Mouse (Mus musculus) R1 (cell line): ENCODE data around the gene Rrp36.
A peak's percentile ranks its signal among the peaks of the same experiment; 100 is the strongest.

Source experiments
- DNase-seq: peaks from one replicate; pipeline ENCODE4 v3.0.0-alpha.2; 2018; ENCODE audit warnings: low read depth, low spot score

Gene Rrp36

GRCm38 (mm10) chr17:46685913-46686312 is 11.8 kb upstream of the Rrp36 start:
- DNase-seq = no peak

GRCm38 (mm10) chr17:46682654-46683389 is 8.7 kb upstream of the Rrp36 start:
- DNase-seq = peak; percentile 92

GRCm38 (mm10) chr17:46681466-46682118 is 7.4 kb upstream of the Rrp36 start:
- no peak for DNase-seq

DNA sequence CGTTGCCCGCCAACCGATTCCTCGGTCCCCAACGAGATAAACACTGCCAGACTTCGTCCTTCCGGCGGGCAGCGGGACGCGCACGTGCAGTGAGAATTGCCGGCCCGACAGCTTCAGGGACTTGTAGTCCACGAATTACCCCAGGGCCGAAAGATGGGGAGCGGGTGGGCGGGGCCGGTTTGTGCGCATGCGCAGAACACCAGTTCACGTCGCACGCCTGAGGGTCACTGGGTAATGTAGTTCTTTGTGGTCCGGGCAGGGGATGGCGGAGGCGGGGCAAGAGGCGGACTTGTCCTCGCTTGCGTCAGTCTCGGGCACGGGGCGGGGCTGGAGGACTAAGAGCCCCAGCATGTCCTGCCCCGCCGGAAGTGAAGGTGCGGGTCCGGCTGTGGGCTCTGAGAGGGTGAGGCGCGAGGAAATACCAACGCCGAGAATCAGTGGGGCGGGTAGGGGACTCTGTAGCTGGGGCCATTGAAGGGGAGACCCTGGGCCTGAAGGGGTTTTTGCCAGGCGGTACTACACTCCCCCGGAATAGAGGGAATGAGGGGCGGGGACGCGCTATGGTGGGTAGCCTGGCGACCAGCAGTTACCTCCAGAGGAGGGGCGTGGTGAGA is 6.7 kb upstream of the Rrp36 start, which contains the start of gene Klhdc3:
Klhdc3 (minus strand) TSS at position 155 of the 614 bp plus-strand sequence.
- peak; percentile 100 for DNase-seq

DNA sequence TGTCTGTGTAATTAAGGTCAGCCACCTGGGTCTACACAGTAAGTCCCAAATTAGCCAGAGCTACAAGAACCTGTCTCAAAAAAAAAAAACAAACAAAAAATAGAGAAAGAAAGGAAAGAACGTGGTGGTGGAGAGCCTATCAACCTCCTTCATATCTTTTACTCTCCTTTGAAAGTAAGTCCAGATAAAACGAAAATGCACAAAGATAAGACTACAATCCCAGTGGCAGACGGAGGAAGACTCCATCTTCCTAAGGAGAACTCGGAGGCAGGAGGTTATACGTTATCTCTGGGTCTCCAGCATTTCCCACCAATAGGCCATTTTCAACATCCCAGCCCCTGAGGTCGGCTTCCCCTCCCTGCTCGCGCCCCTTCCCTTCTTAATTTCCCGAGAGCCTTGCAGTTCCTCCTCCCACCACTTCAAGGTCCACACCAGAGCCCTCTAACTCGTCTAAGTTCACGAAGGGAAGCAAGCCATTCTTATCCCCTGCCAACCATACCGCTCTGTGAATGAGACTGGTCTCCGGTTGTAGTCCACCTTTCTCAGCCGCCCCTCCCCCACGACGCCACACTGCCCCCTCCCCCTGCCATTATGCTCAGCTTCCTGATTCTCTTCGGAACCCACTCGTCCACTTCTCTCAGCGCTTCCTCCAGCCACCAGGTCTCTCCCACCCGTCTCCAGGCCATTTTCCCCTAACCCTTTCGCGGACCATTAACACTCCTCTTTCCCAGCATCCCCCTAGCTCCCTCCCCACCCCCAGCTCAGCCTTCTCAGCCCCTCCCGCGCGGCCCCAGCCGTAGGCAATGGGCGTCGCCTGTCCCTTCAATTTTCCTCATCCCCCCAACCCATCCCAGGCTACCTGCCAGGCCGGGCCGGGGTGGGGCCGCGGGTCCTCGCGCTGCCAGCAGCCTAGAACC is 5.9 kb upstream of the Rrp36 start:
- no peak for DNase-seq

DNA sequence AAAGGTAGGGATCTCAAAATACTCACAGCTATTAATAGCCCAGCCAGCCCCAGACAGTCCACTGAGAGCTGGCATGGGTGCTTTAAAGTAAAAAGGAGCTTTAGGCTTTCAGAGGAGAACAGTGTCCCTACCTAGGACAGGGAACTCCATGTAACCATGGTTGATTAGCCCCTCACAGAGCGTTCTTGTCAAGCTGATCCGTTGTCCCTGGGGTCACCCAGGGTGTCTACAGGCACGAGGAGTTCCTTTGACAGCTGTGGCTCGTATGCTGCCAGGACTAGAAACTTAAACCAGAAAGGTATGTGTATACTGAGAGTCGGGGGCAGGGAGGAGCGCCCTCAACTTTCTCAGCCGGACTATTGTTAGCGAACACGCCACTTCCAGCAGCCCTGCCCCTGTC is 4.8 kb upstream of the Rrp36 start:
- no peak for DNase-seq

GRCm38 (mm10) chr17:46678416-46678815 is 4.3 kb upstream of the Rrp36 start, which contains the start of gene Mea1:
Gene Mea1 (plus strand): TSS chr17:46678793.
- no peak for DNase-seq

- peak; percentile 89 for DNase-seq
Measured at GRCm38 (mm10) chr17:46674530-46675283, 555 bp upstream of the Rrp36 start.

- no peak for DNase-seq
Measured at GRCm38 (mm10) chr17:46669911-46670310, 4.2 kb downstream of the Rrp36 start.

DNA sequence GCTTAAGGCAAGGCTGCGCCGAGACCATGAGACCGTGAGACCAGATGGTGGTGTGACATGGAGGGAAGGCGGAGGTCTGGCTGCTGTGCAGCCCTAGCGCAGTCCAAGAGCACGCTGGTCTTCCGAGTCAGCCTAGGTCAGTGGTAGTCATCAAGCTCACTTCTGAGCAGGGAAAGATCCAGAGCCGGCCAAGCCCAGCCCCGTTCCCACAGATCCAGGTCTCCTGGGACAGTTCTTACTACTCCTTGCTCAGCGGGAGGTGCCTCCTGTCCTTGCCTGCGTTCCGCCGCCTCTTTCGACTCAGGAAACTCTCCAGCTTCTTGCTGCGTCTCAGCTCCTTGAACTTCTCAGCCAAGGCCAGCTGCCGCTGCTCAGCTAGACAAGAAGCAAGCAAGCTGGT is 6.4 kb downstream of the Rrp36 start:
- peak; percentile 65 for DNase-seq

GRCm38 (mm10) chr17:46662730-46663129 is 11.4 kb downstream of the Rrp36 start:
- no peak for DNase-seq

DNA sequence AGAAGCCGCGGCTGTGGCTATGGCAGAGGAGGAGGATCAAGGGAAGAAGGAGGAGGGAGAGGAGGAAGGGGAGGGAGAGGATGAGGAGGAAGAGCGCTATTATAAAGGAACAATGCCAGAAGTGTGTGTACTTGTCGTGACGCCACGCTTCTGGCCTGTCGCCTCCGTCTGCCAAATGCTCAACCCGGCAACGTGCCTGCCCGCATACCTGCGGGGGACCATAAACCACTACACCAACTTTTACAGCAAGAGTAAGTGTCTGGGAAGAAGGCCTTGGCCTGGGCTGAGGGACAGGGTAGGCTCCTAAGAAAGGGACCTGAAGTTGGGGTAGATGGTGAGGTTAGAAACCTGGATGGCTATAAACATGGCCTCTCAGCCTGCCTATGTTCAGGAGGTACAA is 12.2 kb downstream of the Rrp36 start:
- no peak for DNase-seq

DNA sequence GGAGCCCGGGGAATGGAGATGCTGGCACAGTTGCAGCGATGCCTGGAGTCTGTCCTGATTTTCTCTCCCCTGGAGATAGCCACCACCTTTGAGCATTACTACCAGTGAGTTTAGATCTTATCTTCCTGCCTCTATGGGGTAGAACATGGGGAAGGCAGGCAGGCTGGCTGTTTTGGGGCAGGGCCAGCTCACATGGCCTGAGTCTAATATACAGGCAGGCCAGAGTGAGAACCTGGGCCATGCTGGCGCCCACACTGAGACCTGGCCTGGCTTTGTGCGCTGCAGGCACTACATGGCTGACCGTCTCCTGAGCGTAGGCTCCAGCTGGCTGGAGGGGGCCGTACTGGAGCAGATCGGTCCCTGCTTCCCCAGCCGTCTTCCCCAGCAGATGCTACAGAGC is 12.8 kb downstream of the Rrp36 start:
- DNase-seq = no peak

- DNase-seq = no peak
Measured at GRCm38 (mm10) chr17:46656054-46656453, 18.1 kb downstream of the Rrp36 start.

GRCm38 (mm10) chr17:46651755-46652547 is 22.2 kb downstream of the Rrp36 start:
- DNase-seq = no peak

- DNase-seq = no peak
Measured at GRCm38 (mm10) chr17:46651292-46651691, 22.9 kb downstream of the Rrp36 start.

DNA sequence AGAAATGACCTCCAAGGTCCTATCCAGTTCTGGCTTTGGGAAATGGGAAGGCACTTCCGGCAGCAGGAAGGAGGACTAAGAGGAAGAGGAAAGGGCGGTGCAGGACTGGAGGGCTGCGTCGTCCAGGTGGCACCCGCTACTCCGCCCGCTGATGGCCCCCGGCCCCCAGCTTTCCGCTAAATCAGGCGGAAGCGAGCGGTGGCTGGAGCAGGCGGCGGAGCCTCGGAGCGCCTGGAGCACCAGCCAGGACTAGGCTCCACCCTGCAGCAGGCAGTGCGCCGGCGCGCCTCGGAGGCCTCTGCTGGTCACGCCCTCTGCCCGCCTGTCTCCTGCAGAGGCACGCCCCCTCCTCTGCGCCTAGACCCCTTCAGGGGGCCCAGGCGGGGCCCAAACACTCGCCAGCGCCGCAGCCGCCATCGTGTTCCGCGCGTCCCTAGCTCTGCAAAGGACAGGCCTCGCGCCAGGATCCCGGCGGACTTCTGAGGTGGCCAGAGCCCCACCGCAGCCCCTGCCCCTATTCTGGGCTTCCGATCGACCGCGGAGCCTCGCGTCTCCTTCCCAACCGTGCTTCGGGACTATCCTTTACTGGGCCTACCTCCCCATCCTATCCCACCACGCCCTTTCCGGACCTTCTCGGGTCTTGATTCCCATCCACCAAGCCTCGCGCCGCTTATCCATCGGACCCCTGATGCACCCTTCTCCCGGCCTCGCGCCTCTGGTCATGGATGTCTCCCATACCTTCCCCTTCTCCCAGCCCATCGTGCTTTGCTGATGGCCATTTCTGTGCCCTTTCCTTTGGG is 23.7 kb downstream of the Rrp36 start, which contains the start of gene Cul7:
Cul7 (plus strand) TSS at position 106 of the 800 bp plus-strand sequence.
- DNase-seq = peak; percentile 95

DNA sequence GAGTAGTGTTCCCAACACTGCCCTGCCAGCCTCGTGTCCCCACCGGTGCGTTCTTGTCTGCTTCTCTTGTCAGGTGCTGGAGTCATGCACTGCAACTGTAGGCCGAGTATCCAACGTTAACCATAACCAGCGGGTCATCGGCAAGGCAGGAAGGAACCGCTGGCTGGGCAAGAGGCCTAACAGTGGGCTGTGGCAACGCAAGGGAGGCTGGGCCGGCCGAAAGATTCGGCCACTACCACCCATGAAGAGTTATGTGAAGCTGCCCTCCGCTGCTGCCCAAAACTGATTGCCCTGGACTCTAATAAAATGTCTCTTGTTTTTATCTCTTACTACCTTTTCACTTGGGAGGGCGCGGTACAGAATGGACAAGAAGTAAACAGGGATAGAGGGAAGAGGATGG is 24.3 kb downstream of the Rrp36 start:
- no peak for DNase-seq

DNA sequence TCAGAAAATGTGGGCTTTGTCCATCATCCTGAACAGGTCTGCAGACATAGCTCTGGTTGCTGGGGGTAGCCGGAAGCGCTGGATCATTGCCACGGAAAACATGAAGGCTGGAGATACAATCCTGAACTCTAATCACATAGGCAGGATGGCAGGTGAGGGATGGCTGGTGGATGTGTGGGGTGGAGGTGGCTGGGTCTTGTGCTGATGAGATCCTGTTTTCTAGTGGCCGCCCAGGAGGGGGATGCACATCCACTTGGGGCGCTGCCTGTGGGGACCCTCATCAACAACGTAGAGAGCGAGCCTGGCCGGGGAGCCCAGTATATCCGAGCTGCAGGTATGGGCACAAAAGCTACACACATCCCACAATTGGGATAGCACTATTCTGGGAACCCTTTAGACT is 25.7 kb downstream of the Rrp36 start:
- no peak for DNase-seq
